Mouse (Mus musculus) midbrain, embryonic 14.5 days (tissue): ENCODE measurements at regions not wholly inside any gene's neighbourhood (a gene's known extent, or its start where the extent isn't known, plus 50 kb on each side); places are given as distances from the start of the nearest gene placed in this dataset.

ENCODE experiments used
- ATAC-seq: fragments of 200-750 bp; cut with Nextera tagmentation; 2 replicates; pipeline ENCODE4 v1.8.0; 2017; ENCODE audit warnings: moderate number of reproducible peaks, moderate library complexity; ENCODE audit not compliant: low FRiP score, low TSS enrichment
- DNase-seq: peaks from one replicate; pipeline ENCODE4 v3.0.0-alpha.2; 2015
- H3K27ac ChIP-seq: fragments of 300-500 bp; sonication (generic); replicated peaks from 2 replicates; pipeline ENCODE4 v1.5.1; 2014; ENCODE audit warnings: mild to moderate bottlenecking, low read depth, low read length, moderate library complexity
- H3K27me3 ChIP-seq: fragments of 300-500 bp; sonication (generic); 2 replicates; pipeline ENCODE4 v1.6.1; 2014; ENCODE audit warnings: low read length, control low read depth, mixed read lengths; ENCODE audit not compliant: control insufficient read depth, insufficient read depth
- H3K36me3 ChIP-seq: fragments of 300-500 bp; sonication (generic); 2 replicates; pipeline ENCODE4 v1.6.1; 2014; ENCODE audit warnings: low read length, control low read depth; ENCODE audit not compliant: control insufficient read depth, insufficient read depth
- H3K4me1 ChIP-seq: fragments of 300-500 bp; sonication (generic); 2 replicates; pipeline ENCODE4 v1.6.1; 2014; ENCODE audit warnings: mild to moderate bottlenecking, antibody characterized with exemption, low read length, control low read depth; ENCODE audit not compliant: control insufficient read depth, insufficient read depth
- H3K4me2 ChIP-seq: fragments of 300-500 bp; sonication (generic); 2 replicates; pipeline ENCODE4 v1.6.1; 2014; ENCODE audit warnings: mild to moderate bottlenecking, low read length, moderate library complexity
- H3K4me3 ChIP-seq: fragments of 300-500 bp; sonication (generic); replicated peaks from 2 replicates; pipeline ENCODE4 v1.5.1; 2014; ENCODE audit warnings: low read depth, low read length
- H3K9ac ChIP-seq: fragments of 300-500 bp; sonication (generic); replicated peaks from 2 replicates; pipeline ENCODE4 v1.6.1; 2014; ENCODE audit warnings: mild to moderate bottlenecking, low read length, moderate library complexity
- H3K9me3 ChIP-seq: fragments of 300-500 bp; sonication (generic); 2 replicates; pipeline ENCODE4 v1.6.1; 2016; ENCODE audit warnings: low read length, control low read depth, mixed read lengths; ENCODE audit not compliant: control insufficient read depth
- WGBS: fragments of 180-500 bp; shearing (Covaris S2); extraction: QIAGEN DNeasy Blood & Tissue Kit; methylation state at CpG from one replicate; pipeline ENCODE4 v1.1.7; 2014; 5-methylcytosine and 5-hydroxymethylcytosine counted together

DNA sequence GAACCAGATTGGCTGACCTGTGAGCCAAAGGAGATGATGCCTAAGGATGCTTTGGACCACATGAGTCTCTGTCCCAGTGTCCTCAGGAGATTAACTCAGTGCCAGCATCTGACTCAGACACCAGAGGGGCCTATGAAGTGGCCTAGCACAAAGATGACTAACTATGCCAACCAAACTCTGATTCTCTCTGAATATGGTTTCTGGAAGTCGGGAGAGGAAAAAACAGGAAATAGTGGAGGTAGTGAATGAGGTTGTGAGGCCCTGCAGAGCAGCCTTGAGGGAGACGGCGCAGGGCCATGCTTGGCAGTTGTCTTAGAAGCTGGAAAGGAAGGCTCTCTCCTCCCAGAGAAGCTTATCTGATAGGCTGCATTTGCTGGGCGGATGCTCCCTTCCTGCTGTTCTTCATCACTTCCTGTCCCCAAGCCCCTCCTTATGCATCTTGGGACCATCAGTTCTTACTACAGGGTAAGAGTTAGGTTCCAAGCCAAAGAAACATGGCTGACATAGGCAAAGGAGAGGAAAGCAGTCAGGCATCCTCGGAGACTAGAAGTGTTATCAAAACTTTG is 155.4 kb downstream of the Tle3 start:
- no peak for DNase-seq
- Histone ChIP-seq H3K4me2 (no peak overlapping the region), H3K27ac (no peak overlapping the region), H3K27me3 (no peaks in the 10 kb centered on the region), H3K9me3 (peaks cover 6% of the 10 kb centered on the region; the same call in 1 of the 2 replicates), H3K4me3 (no peak overlapping the region), H3K36me3 (no peaks in the 10 kb centered on the region), H3K4me1 (peaks cover 38% of the 10 kb centered on the region), H3K9ac (no peak overlapping the region)
- ATAC-seq, result no peak
- 90% methylated on average over 5 of the region's 5 CpGs for WGBS

DNA sequence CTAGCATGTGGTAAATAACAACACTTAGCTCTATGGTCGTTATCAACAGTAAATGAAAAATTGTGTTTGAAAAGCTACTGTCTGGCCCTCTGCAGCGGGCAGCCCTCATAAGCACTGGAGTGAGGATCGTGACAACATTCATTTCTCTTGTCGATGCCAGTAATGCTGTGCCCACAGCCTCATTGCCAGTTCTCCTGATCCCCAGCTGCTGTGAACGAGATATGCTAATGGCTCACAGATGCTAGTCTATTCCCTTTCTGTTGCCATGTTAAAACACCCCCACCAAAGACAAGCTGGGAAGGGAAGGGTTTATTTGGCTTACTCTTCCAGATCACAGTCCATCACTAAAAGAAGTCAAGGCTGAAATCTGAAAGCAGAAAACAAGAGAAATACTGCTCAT is 148.0 kb downstream of the Tle3 start:
- peaks cover 16% of the 10 kb centered on the region for H3K9me3 ChIP-seq
- H3K27me3 ChIP-seq, result no peaks in the 10 kb centered on the region
- DNase-seq (no peak), ATAC-seq (no peak)
- H3K4me2 ChIP-seq, result no peak overlapping the region
- H3K4me3 ChIP-seq, result no peak overlapping the region
- no peak overlapping the region for H3K9ac ChIP-seq
- no peak overlapping the region for H3K27ac ChIP-seq
- WGBS, result 89% methylated on average over 5 of the region's 5 CpGs
- no peaks in the 10 kb centered on the region for H3K4me1 ChIP-seq
- H3K36me3 ChIP-seq, result no peaks in the 10 kb centered on the region

DNA sequence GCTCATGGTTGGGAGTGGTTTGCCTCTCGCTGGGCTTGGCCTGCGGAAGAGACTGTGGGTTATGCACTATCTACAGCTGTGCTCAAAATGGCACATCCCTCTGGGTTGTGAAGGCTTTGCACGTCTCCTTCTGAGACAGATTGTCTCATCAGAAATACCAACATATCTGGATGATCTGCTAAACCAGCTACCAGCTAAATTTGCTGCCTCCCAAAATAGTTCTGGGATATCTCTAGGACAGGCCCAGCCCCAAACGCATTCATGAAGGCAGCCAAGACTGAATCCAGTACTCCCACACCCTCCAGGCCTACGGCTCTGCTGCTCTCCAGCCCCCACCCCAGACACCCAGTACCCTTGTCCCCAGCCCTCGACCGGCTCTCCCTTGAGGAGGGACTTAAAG is 145.7 kb downstream of the Tle3 start:
- Histone ChIP-seq H3K36me3 (no peaks in the 10 kb centered on the region), H3K4me2 (no peak overlapping the region), H3K27me3 (no peaks in the 10 kb centered on the region), H3K4me3 (no peak overlapping the region), H3K27ac (no peak overlapping the region), H3K9ac (no peak overlapping the region), H3K4me1 (no peaks in the 10 kb centered on the region), H3K9me3 (peaks cover 13% of the 10 kb centered on the region)
- 91% methylated on average over 7 of the region's 7 CpGs for WGBS
- DNase-seq (no peak), ATAC-seq (no peak)

DNA sequence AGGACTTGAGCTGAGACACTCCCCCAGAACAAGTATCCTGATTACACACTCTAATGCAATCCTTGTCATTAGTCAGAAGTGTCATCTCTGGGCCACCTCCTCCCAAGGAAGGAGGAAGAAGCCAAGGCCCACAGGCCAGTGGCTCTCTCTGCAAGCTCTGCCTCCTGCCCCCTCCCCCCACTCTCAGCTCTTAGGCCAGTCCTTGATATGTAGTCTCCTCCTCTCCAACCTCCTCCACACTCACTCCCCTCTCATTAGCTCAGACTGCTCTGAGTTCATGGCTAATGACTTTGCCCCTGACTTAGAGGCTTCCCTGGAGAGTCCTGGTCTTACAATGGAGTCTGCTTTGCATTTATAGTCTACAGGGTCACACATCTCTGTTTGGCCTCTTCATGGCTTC is 139.3 kb downstream of the Tle3 start:
- no peaks in the 10 kb centered on the region for H3K36me3 ChIP-seq
- H3K4me1 ChIP-seq, result peaks cover 17% of the 10 kb centered on the region
- H3K27ac ChIP-seq, result no peak overlapping the region
- no peak overlapping the region for H3K4me3 ChIP-seq
- no peaks in the 10 kb centered on the region for H3K9me3 ChIP-seq
- H3K9ac ChIP-seq, result no peak overlapping the region
- H3K27me3 ChIP-seq, result no peaks in the 10 kb centered on the region
- DNase-seq (no peak), ATAC-seq (no peak)
- H3K4me2 ChIP-seq, result no peak overlapping the region

DNA sequence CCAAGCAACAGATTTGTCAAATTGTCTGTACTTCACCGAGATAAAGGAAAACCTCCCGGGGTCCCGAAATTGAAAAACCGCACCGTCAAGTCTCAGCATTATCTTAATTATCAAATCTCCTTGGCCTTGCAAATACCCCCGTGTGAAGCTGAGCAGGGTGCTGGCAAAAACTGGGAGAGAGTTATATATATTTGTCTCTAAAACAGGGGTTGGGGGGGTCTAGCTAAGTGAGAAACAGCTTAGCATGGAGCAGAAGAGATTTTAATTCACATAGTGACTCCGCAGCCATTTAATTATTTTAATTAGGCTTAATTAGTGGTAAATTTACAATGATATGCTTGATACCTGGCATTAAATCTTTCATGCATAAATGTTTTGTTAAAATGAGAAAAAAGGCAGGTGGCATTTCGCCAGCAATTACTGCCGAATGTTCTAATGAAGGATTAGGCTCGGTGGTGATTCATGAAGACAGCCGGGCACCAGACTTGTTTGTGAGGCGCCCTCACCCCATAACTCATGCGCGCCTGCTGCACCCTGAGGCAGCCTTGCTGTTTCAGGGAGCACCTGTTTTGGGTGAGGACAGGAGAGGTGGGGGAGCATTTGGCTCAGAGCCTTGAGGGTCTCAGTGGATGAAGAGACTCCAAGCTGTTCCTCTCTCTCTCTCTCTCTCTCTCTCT is 138.2 kb downstream of the Tle3 start:
- Histone ChIP-seq H3K36me3 (no peaks in the 10 kb centered on the region), H3K9ac (no peak overlapping the region), H3K27ac (peak overlapping the region; percentile 60; the same call in 1 of the 2 replicates), H3K4me2 (peak overlapping the region; percentile 35), H3K27me3 (no peaks in the 10 kb centered on the region), H3K4me1 (peaks cover 17% of the 10 kb centered on the region), H3K4me3 (no peak overlapping the region), H3K9me3 (no peaks in the 10 kb centered on the region)
- peak; percentile 82 for DNase-seq
- ATAC-seq, result peak; percentile 66
- 10% methylated on average over 14 of the region's 14 CpGs for WGBS

DNA sequence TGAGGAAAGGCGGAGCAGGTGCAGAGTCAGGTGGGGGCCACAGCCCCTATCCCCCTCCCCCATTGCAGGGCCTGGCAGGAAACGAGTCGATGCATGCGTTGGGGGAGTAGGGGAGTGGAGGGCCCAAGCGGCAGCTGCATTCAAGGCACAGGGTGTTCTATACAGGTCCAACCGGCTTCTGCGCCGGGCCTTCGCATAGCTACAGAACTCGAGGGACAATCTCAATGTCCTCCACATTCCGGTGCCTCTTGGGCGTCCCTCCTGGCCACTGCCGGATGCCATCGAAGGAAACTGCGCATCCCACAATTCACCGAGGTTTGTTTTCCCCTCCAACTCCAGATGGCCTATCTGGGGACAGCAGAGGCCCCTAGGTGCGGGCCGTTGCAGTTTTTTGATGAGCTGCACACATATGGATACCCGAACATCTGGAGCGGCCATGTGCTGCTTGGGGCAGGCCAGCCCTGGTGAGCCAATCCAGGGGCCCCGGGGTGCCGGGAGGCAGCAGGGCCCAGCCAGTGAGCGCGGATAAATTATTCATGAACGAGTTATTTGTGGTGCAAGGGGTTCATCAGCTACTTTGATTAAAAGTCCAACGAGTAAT is 137.5 kb downstream of the Tle3 start:
- ATAC-seq (peak; percentile 69; the same call in 1 of the 2 replicates), DNase-seq (peak; percentile 75)
- H3K4me3 ChIP-seq, result no peak overlapping the region

DNA sequence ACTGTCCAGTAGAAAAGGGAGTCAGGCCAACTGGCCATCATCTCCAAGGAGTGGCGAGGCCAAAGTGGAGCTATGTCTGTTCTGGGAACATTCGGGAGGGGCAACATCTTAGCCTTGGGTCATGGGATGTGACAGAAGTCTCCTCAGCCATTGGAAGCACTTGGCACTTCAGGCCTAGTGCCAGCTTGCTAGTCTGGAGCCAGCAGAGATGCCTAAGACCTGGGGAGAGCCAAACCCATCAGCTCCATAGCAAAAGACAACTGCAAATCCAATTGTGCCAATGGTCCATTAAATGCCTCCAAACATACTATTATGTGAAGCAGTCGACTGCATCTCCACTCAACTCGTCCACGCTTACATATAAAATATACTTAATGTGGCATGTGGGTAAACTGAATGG is 136.9 kb downstream of the Tle3 start:
- no peak for ATAC-seq
- 79% methylated on average over 5 of the region's 5 CpGs for WGBS
- no peaks in the 10 kb centered on the region for H3K27me3 ChIP-seq
- H3K4me1 ChIP-seq, result peaks cover 17% of the 10 kb centered on the region
- peak overlapping the region; percentile 60; the same call in 1 of the 2 replicates for H3K27ac ChIP-seq
- no peak overlapping the region for H3K4me2 ChIP-seq
- H3K9me3 ChIP-seq, result no peaks in the 10 kb centered on the region
- H3K36me3 ChIP-seq, result no peaks in the 10 kb centered on the region
- H3K4me3 ChIP-seq, result no peak overlapping the region
- no peak for DNase-seq
- H3K9ac ChIP-seq, result no peak overlapping the region

More for the DNA sequence above, 137.5 kb downstream of the Tle3 start:
- Histone ChIP-seq H3K9me3 (no peaks in the 10 kb centered on the region), H3K36me3 (no peaks in the 10 kb centered on the region), H3K27ac (peak overlapping the region; percentile 60), H3K4me2 (peak overlapping the region; percentile 35), H3K9ac (no peak overlapping the region), H3K27me3 (no peaks in the 10 kb centered on the region), H3K4me1 (peaks cover 17% of the 10 kb centered on the region)
- WGBS, result 12% methylated on average over 26 of the region's 26 CpGs

DNA sequence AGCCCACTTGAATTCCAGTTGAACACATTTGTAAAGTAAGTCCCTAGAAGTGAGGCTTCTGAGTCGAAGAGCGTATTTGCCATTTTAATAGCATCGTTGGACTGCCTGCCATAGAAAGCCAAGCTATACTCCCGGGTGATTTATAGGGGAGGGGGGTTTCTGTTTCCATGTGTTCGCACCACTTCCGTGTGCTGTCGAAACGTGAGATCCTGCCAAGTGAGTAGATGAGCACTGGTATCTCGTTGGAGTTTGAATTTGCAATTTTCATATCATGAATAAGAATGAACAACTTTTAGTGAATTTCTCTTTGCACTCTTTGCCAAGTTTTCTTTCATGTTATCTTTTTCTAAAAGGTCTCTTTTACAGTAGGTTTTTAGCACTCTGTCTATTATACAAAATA is 128.7 kb downstream of the Tle3 start:
- Histone ChIP-seq H3K36me3 (no peaks in the 10 kb centered on the region), H3K4me2 (no peak overlapping the region), H3K4me1 (no peaks in the 10 kb centered on the region), H3K27me3 (no peaks in the 10 kb centered on the region), H3K4me3 (no peak overlapping the region), H3K9me3 (peaks cover 4% of the 10 kb centered on the region; the same call in 1 of the 2 replicates), H3K27ac (no peak overlapping the region), H3K9ac (no peak overlapping the region)
- DNase-seq (no peak), ATAC-seq (no peak)
- 85% methylated on average over 9 of the region's 9 CpGs for WGBS

DNA sequence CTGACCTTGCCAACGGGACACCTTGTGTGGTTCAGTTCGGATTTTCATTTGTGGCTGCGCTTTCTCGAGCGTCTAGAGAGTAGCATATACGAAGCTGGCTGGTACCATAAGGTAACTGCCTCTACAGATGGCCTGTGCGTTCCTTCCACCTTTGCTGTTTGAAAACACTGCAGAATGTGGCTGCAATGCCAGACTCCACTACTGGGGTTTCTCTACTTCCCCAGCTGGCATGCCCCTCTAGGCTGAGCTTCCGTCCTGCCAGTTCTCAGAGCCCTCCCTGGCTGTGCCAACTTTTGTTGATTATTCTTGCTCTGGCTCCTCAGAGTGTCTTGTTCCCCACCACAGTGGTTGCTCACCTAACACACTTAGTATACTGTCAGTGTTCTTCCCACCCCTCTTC is 120.7 kb downstream of the Tle3 start:
- Histone ChIP-seq H3K9me3 (no peaks in the 10 kb centered on the region), H3K4me1 (peaks cover 6% of the 10 kb centered on the region; the same call in 1 of the 2 replicates), H3K27me3 (peaks cover 4% of the 10 kb centered on the region; the same call in 1 of the 2 replicates), H3K36me3 (no peaks in the 10 kb centered on the region), H3K9ac (no peak overlapping the region), H3K4me2 (no peak overlapping the region), H3K27ac (no peak overlapping the region), H3K4me3 (no peak overlapping the region)
- DNase-seq (no peak), ATAC-seq (no peak)
- 83% methylated on average over 8 of the region's 8 CpGs for WGBS
